Mouse (Mus musculus): ENCODE data around the gene Sept6.

Gene Sept6
- long read RNA-seq, experiment 1, full-length matches to known transcripts = 9 of 23 reads
- long read RNA-seq, experiment 1, partial matches to known transcripts = 6 of 23 reads
- long read RNA-seq, experiment 1, other reads (novel, unspliced or antisense) = 8 of 23 reads
- long read RNA-seq, experiment 2, full-length matches to known transcripts = 4 of 13 reads
- long read RNA-seq, experiment 2, partial matches to known transcripts = 7 of 13 reads
- long read RNA-seq, experiment 2, other reads (novel, unspliced or antisense) = 2 of 13 reads

DNA sequence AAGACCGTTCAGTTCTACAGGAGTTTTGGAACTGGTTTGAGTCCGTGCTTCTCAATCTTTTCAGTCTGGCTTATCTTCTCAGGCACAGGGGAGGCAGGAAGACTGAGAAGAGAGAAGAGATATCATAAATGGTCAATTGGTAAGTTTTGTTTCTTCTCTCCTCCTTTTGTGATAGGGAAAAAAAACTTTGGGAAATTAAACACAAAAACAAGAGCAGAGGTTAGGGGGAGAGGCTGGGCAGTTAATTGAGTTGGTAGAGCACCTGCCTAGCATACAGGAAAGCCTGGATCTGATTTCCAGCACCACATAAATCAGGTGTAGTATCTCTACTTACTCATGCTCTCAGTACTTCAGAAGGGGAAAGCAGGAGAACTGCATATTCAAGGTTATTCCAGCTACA, at the start of gene Sept6:
Gene Sept6, minus strand, starts transcription at position 101 of the 400 bp plus-strand sequence.
- intact Hi-C loops (cut with DNase I) = no loop called here

- intact Hi-C loops (cut with DNase I) = loop anchor here (10.0 kb wide), 1 partner anchor 194 kb away; no protein-coding TSS in a partner anchor
Measured at GRCm38 (mm10) chrX:37028378-37028777, 36.8 kb upstream of the Sept6 start.

GRCm38 (mm10) chrX:37023652-37024309, 32.2 kb upstream of the Sept6 start:
- intact Hi-C loops (cut with DNase I) = loop anchor here (2.0 to 10.0 kb wide), 2 partner anchors 93 to 189 kb away; no protein-coding TSS in a partner anchor

DNA sequence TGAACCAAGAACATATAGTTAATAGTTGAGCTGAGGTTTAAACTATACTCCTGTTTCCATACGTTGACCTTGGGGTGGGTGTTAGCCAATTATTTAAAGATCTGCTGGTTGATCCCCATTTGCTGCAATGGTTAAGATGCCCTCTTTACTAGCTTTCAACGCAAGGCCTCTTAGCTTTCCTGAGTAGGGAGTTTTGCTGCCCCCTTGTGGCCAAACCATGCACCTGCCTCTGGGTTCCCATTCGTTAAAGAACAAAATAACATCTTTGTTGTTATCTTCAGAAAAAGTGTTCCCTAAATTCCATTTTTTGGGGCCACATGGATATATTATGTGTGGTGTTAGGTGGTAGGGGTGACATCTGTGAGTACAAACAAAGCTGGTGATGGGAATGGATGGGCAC, 31.1 kb upstream of the Sept6 start:
- intact Hi-C loops (cut with DNase I) = loop anchor here (2.0 to 10.0 kb wide), 2 partner anchors 92 to 188 kb away; no protein-coding TSS in a partner anchor

GRCm38 (mm10) chrX:37019045-37019444, 27.5 kb upstream of the Sept6 start:
- intact Hi-C loops (cut with DNase I) = no loop called here

GRCm38 (mm10) chrX:37018150-37018654, 26.6 kb upstream of the Sept6 start:
- intact Hi-C loops (cut with DNase I) = no loop called here

- intact Hi-C loops (cut with DNase I) = no loop called here
Measured at GRCm38 (mm10) chrX:37013870-37014269, 22.3 kb upstream of the Sept6 start.

- intact Hi-C loops (cut with DNase I) = no loop called here
Measured at GRCm38 (mm10) chrX:36991039-36991438, 555 bp downstream of the Sept6 start.

- intact Hi-C loops (cut with DNase I) = no loop called here
Measured at GRCm38 (mm10) chrX:36989752-36990404, 1.7 kb downstream of the Sept6 start.

GRCm38 (mm10) chrX:36989234-36989751, 2.3 kb downstream of the Sept6 start:
- intact Hi-C loops (cut with DNase I) = no loop called here

- intact Hi-C loops (cut with DNase I) = no loop called here
Measured at GRCm38 (mm10) chrX:36988754-36989153, 2.8 kb downstream of the Sept6 start.

- intact Hi-C loops (cut with DNase I) = no loop called here
Measured at GRCm38 (mm10) chrX:36987851-36988250, 3.7 kb downstream of the Sept6 start.

DNA sequence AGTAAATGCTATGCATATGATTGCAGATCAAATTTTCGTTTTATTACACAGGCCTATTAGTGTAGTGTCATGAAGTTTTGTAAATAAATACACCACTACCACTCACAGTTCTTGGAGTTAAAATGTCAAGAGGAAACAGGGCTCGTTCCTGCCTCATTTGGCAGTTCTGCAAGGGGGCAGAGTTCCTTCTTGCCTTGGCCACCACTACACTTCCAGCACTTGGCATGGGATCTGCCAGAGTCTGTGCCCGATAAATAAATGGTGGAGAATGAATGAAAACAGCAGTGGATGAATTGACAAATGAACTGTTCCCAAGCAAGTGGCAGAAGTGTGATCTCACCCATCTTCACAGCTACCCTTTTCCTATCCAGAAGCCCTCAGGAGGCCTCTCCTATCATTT, 6.6 kb downstream of the Sept6 start:
- intact Hi-C loops (cut with DNase I) = no loop called here

DNA sequence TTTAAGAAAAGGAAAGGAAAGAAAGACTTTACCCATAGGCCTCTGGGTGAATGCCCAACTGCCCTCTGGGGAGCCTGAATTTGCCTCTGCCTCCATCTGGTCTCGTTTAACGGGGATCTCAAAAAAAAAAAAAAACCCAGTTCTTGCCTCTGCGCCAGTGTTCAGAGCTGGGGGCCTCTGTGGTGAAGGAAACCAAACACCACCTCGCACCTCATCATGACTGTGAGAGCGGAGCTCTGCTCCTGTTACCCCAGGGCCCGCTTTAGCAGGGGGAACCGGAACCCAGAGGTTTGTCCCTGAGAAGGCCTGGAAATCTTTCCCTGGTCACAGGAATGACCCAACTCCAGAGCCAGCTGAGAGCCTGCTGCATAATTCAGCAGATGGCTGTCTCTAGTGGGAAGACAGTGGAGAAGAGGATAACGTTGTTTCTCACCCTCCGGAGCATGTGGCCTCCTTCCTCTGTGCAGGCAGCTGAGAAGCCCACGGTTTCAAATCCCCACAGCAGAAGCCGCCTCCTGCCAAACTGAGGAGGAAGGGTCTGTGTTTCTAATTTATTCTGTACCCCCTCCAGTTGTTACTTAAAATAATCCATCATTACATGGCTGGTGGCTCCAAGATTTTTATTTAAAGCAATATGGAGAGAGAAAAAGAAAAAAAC, 7.8 kb downstream of the Sept6 start:
- intact Hi-C loops (cut with DNase I) = loop anchor here (5.0 kb wide), 1 partner anchor 46 kb away; no protein-coding TSS in a partner anchor

GRCm38 (mm10) chrX:36982892-36983653, 8.5 kb downstream of the Sept6 start:
- intact Hi-C loops (cut with DNase I) = loop anchor here (5.0 kb wide), 1 partner anchor 46 kb away; no protein-coding TSS in a partner anchor

GRCm38 (mm10) chrX:36980563-36981187, 10.9 kb downstream of the Sept6 start:
- intact Hi-C loops (cut with DNase I) = loop anchor here (5.0 kb wide), 1 partner anchor 43 kb away; no protein-coding TSS in a partner anchor

GRCm38 (mm10) chrX:36977863-36978262, 13.7 kb downstream of the Sept6 start:
- intact Hi-C loops (cut with DNase I) = no loop called here

GRCm38 (mm10) chrX:36976980-36977379, 14.6 kb downstream of the Sept6 start:
- intact Hi-C loops (cut with DNase I) = no loop called here

DNA sequence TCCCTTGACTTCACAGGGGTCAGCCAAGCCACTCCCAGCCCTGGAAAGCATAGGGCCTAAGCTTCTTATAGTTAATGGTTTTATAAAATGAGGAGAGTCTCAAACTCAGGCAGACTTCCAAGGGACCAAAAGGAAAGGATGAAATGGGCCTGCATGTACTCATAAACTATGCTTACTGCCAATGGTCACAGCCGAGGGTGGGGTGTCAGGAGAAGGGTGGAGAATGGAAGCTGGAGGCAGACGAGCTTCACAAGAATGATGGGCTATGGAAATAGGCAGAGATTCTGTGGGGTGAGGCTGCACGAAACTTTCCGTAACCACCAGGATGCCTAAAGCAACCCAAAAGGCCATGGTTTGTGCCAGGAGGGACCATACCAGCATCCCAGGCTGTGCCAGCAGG, 15.3 kb downstream of the Sept6 start:
- intact Hi-C loops (cut with DNase I) = no loop called here

DNA sequence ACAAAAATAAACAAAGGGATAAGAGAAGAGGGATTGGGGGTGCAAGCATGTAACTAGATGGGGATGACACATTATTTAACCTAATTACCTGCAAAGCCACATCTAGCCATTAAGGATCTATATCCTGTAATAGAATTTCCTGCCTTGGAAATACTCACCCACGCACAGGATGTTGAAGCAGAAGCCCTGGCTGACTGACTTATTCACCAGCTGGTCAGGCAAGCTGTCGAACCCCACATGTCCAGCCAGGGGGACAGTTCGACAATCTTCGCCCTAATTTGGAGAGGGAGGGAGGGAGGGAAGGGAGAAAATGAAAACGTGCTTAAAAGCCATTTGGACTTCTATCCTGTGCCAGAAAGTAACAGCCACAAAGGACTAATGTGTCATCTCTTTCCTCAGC, 16.7 kb downstream of the Sept6 start:
- intact Hi-C loops (cut with DNase I) = no loop called here
